Mouse (Mus musculus): ENCODE data around the gene Slc13a4. TPM values are rescaled to one million over a fixed set of nuclear protein-coding genes. Genes with fewer than 3 reads are reported as not detected.

Gene Slc13a4
- total RNA-seq, 2 experiments from 2014 or later: 0.11 to 0.17 TPM

GRCm38 (mm10) chr6:35307136-35307535, 795 bp downstream of the Slc13a4 start:
- intact Hi-C loops (cut with DNase I): no loop called here
- DNase-seq: no peak

GRCm38 (mm10) chr6:35303355-35303900, 4.5 kb downstream of the Slc13a4 start:
- intact Hi-C loops (cut with DNase I): no loop called here
- no peak for DNase-seq

- no peak for DNase-seq
- intact Hi-C loops (cut with DNase I): no loop called here
These were observed 5.3 kb downstream of the Slc13a4 start for GRCm38 (mm10) chr6:35302581-35302980.

GRCm38 (mm10) chr6:35298323-35298722, 9.6 kb downstream of the Slc13a4 start:
- intact Hi-C loops (cut with DNase I): no loop called here
- DNase-seq: peak in 1 of 2 experiments; percentile 15

- no peak for DNase-seq
- intact Hi-C loops (cut with DNase I): loop anchor here (2.0 kb wide), 1 partner anchor 45 kb away; no protein-coding TSS in a partner anchor
These were observed 10.3 kb downstream of the Slc13a4 start for GRCm38 (mm10) chr6:35297516-35298227.

GRCm38 (mm10) chr6:35297001-35297400, 10.9 kb downstream of the Slc13a4 start:
- intact Hi-C loops (cut with DNase I): loop anchor here (2.0 kb wide), 1 partner anchor 44 kb away; no protein-coding TSS in a partner anchor
- peak; percentile 62 to 77 for DNase-seq

- intact Hi-C loops (cut with DNase I): no loop called here
- no peak for DNase-seq
These were observed 13.0 kb downstream of the Slc13a4 start for GRCm38 (mm10) chr6:35294964-35295363.

- intact Hi-C loops (cut with DNase I): loop anchor here (2.0 kb wide), 1 partner anchor 33 kb away; no protein-coding TSS in a partner anchor
- DNase-seq: no peak
These were observed 18.3 kb downstream of the Slc13a4 start for GRCm38 (mm10) chr6:35289676-35290075.

GRCm38 (mm10) chr6:35288920-35289319, 19.0 kb downstream of the Slc13a4 start:
- intact Hi-C loops (cut with DNase I): loop anchor here (2.0 kb wide), 1 partner anchor 32 kb away; no protein-coding TSS in a partner anchor
- DNase-seq: no peak

GRCm38 (mm10) chr6:35288114-35288761, 19.7 kb downstream of the Slc13a4 start:
- peak; percentile 31 to 63 for DNase-seq
- intact Hi-C loops (cut with DNase I): loop anchor here (2.0 kb wide), 1 partner anchor 31 kb away; no protein-coding TSS in a partner anchor

- DNase-seq: no peak
- intact Hi-C loops (cut with DNase I): no loop called here
These were observed 28.6 kb downstream of the Slc13a4 start for GRCm38 (mm10) chr6:35279306-35279705.

GRCm38 (mm10) chr6:35277903-35278587, 29.9 kb downstream of the Slc13a4 start:
- intact Hi-C loops (cut with DNase I): no loop called here

GRCm38 (mm10) chr6:35273391-35274082, 34.4 kb downstream of the Slc13a4 start:
- DNase-seq: no peak
- intact Hi-C loops (cut with DNase I): no loop called here

More at GRCm38 (mm10) chr6:35277903-35278587, 29.9 kb downstream of the Slc13a4 start:
- DNase-seq: no peak

GRCm38 (mm10) chr6:35271868-35272765, 35.8 kb downstream of the Slc13a4 start:
- intact Hi-C loops (cut with DNase I): no loop called here
- no peak for DNase-seq

GRCm38 (mm10) chr6:35271094-35271855, 36.7 kb downstream of the Slc13a4 start:
- intact Hi-C loops (cut with DNase I): no loop called here

GRCm38 (mm10) chr6:35269643-35270042, 38.3 kb downstream of the Slc13a4 start:
- DNase-seq: no peak

More at GRCm38 (mm10) chr6:35271094-35271855, 36.7 kb downstream of the Slc13a4 start:
- DNase-seq: no peak

GRCm38 (mm10) chr6:35268711-35269110, 39.2 kb downstream of the Slc13a4 start:
- DNase-seq: no peak
- intact Hi-C loops (cut with DNase I): no loop called here

More at GRCm38 (mm10) chr6:35269643-35270042, 38.3 kb downstream of the Slc13a4 start:
- intact Hi-C loops (cut with DNase I): no loop called here

- intact Hi-C loops (cut with DNase I): no loop called here
- DNase-seq: no peak
These were observed 42.2 kb downstream of the Slc13a4 start for GRCm38 (mm10) chr6:35265580-35266278.
